Mouse (Mus musculus) thymus, postnatal 25 days (tissue): ENCODE measurements at regions not wholly inside any gene's neighbourhood (a gene's known extent, or its start where the extent isn't known, plus 50 kb on each side); places are given as distances from the start of the nearest gene placed in this dataset.

Experiments used
- DNase-seq: peaks from one replicate; pipeline ENCODE4 v3.0.0; 2022

DNA sequence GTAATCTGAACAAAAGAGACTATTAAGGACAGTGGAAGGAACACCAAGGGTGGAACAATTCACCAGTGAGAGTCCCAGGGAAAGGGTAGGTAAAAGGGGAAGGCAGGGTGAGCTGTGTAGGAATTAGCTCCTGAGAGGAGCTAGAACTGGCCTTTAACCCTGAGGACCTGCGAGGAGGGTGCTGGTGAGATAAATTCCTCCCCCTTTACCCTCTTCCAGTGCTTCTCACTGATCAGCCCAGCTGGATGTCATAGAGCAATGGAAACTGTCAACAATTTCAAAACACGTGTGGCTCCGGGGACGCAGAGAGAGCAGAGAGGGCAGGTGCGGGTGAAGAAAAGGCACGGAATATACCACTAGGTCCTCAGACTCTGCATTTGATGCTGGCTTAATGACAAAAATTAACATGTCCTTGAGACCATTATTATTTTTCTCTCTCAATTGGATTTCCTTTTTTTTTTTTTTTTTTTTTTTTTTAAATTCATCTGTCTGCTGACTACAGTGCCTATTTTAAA, 107.7 kb upstream of the Spats2l start:
- no peak for DNase-seq

DNA sequence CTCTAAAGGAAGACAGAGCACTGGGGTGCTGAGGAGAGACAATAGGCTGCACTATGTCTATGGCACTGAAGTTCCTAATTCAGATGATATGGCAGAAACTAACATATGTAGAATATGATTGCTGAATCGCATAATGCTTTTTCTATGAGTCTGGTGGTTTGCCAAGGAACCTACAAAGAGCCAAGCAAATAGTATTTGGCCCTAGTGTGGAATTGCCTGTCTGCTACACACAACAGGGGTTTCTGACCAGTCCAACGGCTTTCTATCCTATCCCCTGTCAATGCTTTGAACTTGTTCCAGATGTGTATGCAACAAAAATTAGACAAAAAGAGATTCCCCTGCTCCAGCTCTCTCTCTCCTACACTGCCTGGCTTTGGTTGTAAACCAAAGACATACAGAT, 100.5 kb upstream of the Spats2l start:
- DNase-seq = no peak

DNA sequence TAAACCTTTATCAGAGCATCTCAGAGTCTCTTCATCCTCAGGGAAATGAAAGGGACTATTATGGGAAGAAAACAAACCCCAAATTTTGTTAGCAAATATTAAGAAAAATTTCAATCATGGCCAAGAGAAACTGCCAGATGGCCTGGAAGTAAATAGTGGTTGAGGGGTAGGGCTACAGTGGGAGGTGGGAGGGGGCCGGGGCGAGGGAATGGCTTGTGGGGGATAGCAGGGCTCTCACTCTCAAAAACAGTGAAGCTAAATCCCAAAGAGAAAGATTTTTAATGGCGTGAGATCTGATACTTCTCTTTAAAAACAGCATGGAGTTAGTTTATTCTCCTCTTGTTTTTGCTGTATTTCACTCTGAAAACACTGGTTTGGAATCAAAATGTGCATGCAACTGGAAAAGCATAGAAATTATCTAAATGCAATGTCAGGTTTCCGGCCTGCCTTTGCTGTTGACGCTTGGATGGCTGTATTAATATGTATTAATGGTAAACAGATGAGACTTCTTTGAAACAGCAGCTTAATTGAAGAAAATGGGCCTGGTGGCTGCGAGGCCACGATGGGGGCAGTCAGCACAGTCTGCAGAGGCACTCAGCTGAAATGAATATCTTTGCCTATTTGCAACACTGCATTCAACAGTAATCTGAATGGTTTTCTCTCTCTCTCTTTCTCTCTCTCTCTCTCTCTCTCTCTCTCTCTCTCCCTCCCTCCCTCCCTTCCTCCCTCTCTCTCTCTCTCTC, 99.8 kb upstream of the Spats2l start:
- no peak for DNase-seq

DNA sequence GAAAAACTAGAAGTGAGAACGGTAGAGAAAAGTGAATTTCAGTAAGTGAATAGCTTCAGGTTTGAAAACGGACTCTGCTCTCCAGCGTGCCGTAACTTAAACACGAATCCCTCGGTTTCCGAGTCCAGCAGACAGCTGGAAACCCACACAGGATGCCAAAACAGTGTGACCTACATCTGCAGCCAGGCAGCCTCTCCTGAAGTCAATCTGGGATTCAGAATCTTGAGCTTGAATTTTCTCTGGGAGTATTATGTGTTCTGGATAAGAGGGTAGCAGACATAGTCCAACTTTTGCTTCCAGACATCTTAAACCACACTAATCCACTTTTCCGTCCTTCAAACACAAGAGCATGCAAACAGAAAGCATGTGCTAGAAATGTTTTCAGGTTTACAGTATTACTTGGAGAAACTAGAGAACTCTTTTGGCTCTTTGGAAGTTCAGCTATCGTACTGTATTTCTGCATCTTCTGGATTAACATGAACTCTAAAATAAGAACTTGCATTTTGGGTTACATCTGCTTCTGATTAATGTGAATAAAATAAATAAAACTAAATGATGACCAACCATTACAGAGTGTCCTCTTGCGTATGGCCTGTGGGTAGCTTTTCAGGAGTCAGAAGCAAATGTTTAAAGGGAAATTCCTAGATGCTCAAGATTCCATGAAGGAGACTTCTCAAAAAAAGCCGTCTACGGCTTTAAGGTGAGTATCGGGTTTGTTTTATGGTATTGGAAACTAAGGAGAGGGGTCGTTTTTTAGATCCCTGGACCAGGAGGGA, 89.4 kb upstream of the Spats2l start:
- DNase-seq = no peak

DNA sequence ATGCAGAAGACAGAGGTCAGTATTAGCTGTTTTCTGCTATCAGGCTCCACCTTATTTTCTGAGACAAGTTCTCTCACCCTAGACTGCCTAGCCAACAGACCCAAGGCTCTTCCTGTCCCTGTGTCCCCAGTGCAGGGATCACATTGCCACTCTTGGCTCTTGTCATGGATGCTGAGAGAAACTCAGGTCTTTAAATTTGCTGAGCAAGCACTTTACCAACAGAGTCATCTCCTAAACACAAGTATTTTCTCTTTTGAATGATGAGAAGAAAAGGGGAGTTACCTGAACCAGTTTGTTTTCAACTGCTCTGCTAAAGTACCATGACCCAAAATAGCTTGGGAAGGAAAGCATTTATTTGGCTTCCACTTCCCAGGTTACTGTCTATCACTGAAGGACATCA, 84.7 kb upstream of the Spats2l start:
- DNase-seq = no peak

DNA sequence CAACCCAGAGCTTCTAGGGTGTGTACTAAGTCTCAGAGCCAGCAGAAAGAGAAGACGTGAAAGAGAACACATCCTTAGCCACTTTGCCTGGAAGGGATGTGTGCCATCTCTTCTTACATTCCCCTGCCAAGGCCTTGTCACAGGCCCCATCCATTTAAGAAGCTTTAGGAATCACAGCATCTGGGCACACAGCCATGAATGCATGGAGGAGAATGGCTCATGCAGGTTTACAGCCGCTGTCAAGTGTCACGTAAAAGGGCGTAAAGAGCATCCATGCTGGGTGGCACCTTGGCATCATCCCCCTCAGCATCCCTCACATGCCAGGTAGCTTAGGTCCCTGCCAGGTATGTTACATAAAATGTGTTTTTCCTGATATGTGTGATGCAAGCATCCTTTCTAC, 66.1 kb upstream of the Spats2l start:
- no peak for DNase-seq

DNA sequence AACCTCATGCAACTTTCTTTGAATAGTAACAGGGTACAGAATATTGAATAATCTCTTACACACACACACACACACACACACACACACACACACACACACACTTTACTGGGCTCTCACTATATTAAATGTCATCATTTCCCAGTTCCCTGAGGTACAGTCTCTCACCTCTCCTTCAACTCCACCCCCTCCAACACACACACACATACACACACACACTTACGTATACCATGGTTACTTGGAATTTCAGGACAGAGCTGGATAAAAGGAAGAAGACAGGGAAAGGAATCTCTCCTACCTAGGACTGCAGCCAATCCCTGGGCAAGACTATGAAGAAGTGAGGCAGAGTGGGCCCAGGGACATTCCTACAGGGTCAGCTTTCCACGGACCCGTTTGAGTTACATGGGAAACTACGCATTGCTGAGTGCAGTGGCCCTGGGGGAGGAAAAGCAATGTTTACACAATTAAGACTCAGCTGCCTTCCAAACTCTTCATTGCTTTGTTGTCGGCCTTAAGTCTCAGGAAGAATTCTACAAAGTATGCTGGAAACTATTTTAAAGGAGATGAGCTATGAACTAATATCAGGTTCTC, 61.0 kb upstream of the Spats2l start:
- no peak for DNase-seq

DNA sequence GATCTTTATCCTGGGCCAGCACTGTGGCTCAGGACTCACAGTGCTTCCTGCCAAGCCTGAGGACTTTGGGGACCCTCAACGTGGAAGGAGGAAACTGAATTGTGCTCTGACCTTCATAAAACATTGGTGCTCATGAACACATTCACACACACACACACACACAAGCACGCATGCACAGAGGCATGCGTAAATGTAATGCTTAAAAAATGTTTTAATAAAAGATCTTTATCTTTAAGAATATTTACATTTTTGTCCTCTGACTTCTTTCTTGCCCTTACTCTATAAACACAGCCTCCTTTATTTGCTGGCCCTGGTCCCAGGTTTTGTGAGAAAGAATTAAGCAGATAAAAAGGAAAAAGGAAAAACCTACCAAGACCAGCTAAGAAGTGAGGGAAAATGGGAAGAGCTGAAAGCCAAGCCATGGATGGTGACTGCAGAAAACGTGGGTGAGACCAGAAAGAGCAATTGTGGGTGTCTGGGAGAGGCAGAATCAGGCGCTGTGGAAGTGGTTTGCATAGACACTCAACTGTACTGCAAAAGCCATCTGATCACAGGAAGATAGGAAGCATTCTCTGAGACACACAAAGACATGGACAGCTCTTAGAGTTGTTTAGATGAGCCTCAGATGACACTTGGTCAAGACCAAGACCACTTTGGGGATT, 56.7 kb upstream of the Spats2l start:
- DNase-seq = no peak

DNA sequence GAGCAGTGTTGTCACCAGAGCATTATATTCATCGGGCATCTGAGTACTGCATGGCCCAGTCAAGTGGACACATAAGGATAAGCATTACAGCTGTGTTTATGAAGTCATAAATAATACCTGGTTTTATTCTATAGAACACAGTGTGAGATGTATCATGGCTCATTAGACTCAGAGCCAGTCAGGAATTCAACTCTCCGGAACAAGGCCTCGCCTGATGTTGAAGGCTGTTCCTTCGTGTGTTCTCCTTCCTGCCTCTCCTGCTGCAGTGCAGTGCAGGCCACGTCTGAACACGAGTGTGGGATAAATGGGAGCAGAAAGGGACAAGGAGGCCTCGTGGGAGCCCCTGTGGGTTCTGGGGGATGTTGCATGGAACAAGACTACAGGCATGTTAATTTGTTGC, 55.6 kb upstream of the Spats2l start:
- DNase-seq = no peak
